Mouse (Mus musculus) heart, adult 18-20 months (tissue): ENCODE data around the gene Lig4. TPM values are rescaled to one million over a fixed set of nuclear protein-coding genes. Genes with fewer than 3 reads are reported as not detected.
A peak's percentile ranks its signal among the peaks of the same experiment; 100 is the strongest.

Experiments used
- DNase-seq, 2 experiments: peaks; one replicate each; pipeline ENCODE4 v3.0.0; 2021 to 2022; ENCODE audit warnings: mixed read lengths in 1 of 2
- long read RNA-seq, 2 experiments: library from polyadenylated mRNA; stranded (forward); transcript quantifications; one replicate each; pipeline ENCODE4 v2.0.0; 2021
- total RNA-seq, 2 experiments: library from RNA; stranded (reverse); gene quantifications; 2 replicates each; pipeline ENCODE4 v1.2.3; 2021

The Lig4 gene
- total RNA-seq, result 1 to 10 TPM; 4.9 to 5.2 TPM
- long read RNA-seq, experiment 1, full-length matches to known transcripts, result 1 of 1 reads
- long read RNA-seq, experiment 1, partial matches to known transcripts, result 0 of 1 reads
- long read RNA-seq, experiment 1, other reads (novel, unspliced or antisense), result 0 of 1 reads
- long read RNA-seq, experiment 2, result 0 reads

- peak; percentile 98 to 100 for DNase-seq
Observed at GRCm38 (mm10) chr8:9977573-9978314, at the start of gene Lig4, which contains the start of gene Abhd13. Lig4 (minus strand) TSS chr8:9977686. Abhd13 (plus strand) TSS chr8:9977707.

- DNase-seq, result peak; percentile 37 to 58
Observed at GRCm38 (mm10) chr8:10017231-10017630, 39.7 kb upstream of the Lig4 start.

- no peak for DNase-seq
Observed at GRCm38 (mm10) chr8:10016252-10016651, 38.8 kb upstream of the Lig4 start.

- no peak for DNase-seq
Observed at GRCm38 (mm10) chr8:10007660-10008028, 30.2 kb upstream of the Lig4 start.

GRCm38 (mm10) chr8:10006986-10007659 is 29.6 kb upstream of the Lig4 start:
- peak; percentile 40 to 43 for DNase-seq

- peak; percentile 47 to 64 for DNase-seq
Observed at GRCm38 (mm10) chr8:10006156-10006985, 28.9 kb upstream of the Lig4 start, which contains the start of gene Tnfsf13b. Tnfsf13b (plus strand) TSS chr8:10006467.

GRCm38 (mm10) chr8:10004115-10004514 is 26.6 kb upstream of the Lig4 start:
- DNase-seq, result no peak

- no peak for DNase-seq
Observed at GRCm38 (mm10) chr8:9980188-9980587, 2.7 kb upstream of the Lig4 start.

GRCm38 (mm10) chr8:9979746-9980145 is 2.3 kb upstream of the Lig4 start:
- DNase-seq, result no peak

- peak in 1 of 2 experiments; percentile 23 for DNase-seq
Observed at GRCm38 (mm10) chr8:9978475-9979230, 1.2 kb upstream of the Lig4 start.

GRCm38 (mm10) chr8:9977016-9977415 is 470 bp downstream of the Lig4 start:
- peak in 1 of 2 experiments; percentile 32 for DNase-seq

GRCm38 (mm10) chr8:9975898-9976611 is 1.4 kb downstream of the Lig4 start:
- peak; percentile 99 for DNase-seq

- no peak for DNase-seq
Observed at GRCm38 (mm10) chr8:9975276-9975675, 2.2 kb downstream of the Lig4 start.

- no peak for DNase-seq
Observed at GRCm38 (mm10) chr8:9971866-9972265, 5.6 kb downstream of the Lig4 start.

- DNase-seq, result no peak
Observed at GRCm38 (mm10) chr8:9959919-9960318, 17.6 kb downstream of the Lig4 start.

GRCm38 (mm10) chr8:9958338-9958737 is 19.1 kb downstream of the Lig4 start:
- no peak for DNase-seq

GRCm38 (mm10) chr8:9949134-9949890 is 28.2 kb downstream of the Lig4 start:
- no peak for DNase-seq

GRCm38 (mm10) chr8:9935574-9935973 is 41.9 kb downstream of the Lig4 start:
- no peak for DNase-seq

- DNase-seq, result peak; percentile 18 to 54
Observed at GRCm38 (mm10) chr8:9934891-9935565, 42.5 kb downstream of the Lig4 start.
